Mouse (Mus musculus) hindbrain, embryonic 14.5 days (tissue): Measurements from ENCODE around the gene Cdkl5. TPM values are rescaled to one million over a fixed set of nuclear protein-coding genes. Genes with fewer than 3 reads are reported as not detected.

Experiments
- polyA plus RNA-seq: library from polyadenylated mRNA; unstranded; fragments of >200 nt; fragmentation: Nextera tagmentation; extraction: Ambion mirVana; gene quantifications from 2 replicates; pipeline ENCODE4 v1.2.1, GENCODE M21; 2014

Cdkl5 gene
- polyA plus RNA-seq, 1 experiment from 2014 or later: 5.7 TPM

Other genes starting within 250 kb of the Cdkl5 start
- gene Rs1, start 226.7 kb downstream of the Cdkl5 start, polyA plus RNA-seq: 0.09 TPM in 1 of 2 replicates, not detected in the other
- gene Gja6, start 87.7 kb downstream of the Cdkl5 start, polyA plus RNA-seq: 0.10 and 0.12 TPM in 2 replicates
- 3.2 and 3.5 TPM in 2 replicates for gene Scml2, start 122.5 kb upstream of the Cdkl5 start, polyA plus RNA-seq